Mouse (Mus musculus): ENCODE measurements around the gene Rab4a. TPM values are rescaled to one million over a fixed set of nuclear protein-coding genes. Genes with fewer than 3 reads are reported as not detected.

Gene Rab4a
- 3.0 and 3.9 TPM in 2 replicates for polyA plus RNA-seq (2012; ENCODE audit: insufficient read depth, insufficient read length, missing spikeins)

- Histone ChIP-seq H3K4me3 (ENCODE audit: insufficient read depth, low read depth, low read length) (peak within 1 kb of the TSS; percentile 92), H3K4me1 (ENCODE audit: control insufficient read depth, insufficient read depth, insufficient read length, low read length) (peaks cover 6% of the 10 kb centered on the region)
Measured at GRCm38 (mm10) chr8:123805718-123806373, at the start of gene Rab4a. TSS of gene Rab4a (plus strand) at chr8:123805985.

GRCm38 (mm10) chr8:123756901-123757300 is 48.9 kb upstream of the Rab4a start:
- Histone ChIP-seq H3K4me1 (ENCODE audit: control insufficient read depth, insufficient read depth, insufficient read length, low read length) (peaks cover 2% of the 10 kb centered on the region; the same call in 1 of the 2 replicates), H3K27ac (replicated peaks; ENCODE audit: low read depth, low read length) (no peak overlapping the region)

More at GRCm38 (mm10) chr8:123805718-123806373, at the start of gene Rab4a:
- peak within 1 kb of the TSS; percentile 35 for H3K27ac ChIP-seq (replicated peaks; ENCODE audit: low read depth, low read length)

GRCm38 (mm10) chr8:123758935-123759334 is 46.9 kb upstream of the Rab4a start:
- Histone ChIP-seq H3K4me3 (ENCODE audit: insufficient read depth, low read depth, low read length) (no peak overlapping the region), H3K4me1 (ENCODE audit: control insufficient read depth, insufficient read depth, insufficient read length, low read length) (peaks cover 3% of the 10 kb centered on the region; the same call in 1 of the 2 replicates), H3K27ac (replicated peaks; ENCODE audit: low read depth, low read length) (no peak overlapping the region)

More at GRCm38 (mm10) chr8:123756901-123757300, 48.9 kb upstream of the Rab4a start:
- no peak overlapping the region for H3K4me3 ChIP-seq (ENCODE audit: insufficient read depth, low read depth, low read length)

GRCm38 (mm10) chr8:123759933-123760332 is 45.9 kb upstream of the Rab4a start:
- Histone ChIP-seq H3K27ac (replicated peaks; ENCODE audit: low read depth, low read length) (no peak overlapping the region), H3K4me1 (ENCODE audit: control insufficient read depth, insufficient read depth, insufficient read length, low read length) (peaks cover 3% of the 10 kb centered on the region; the same call in 1 of the 2 replicates), H3K4me3 (ENCODE audit: insufficient read depth, low read depth, low read length) (no peak overlapping the region)

- H3K4me1 ChIP-seq (ENCODE audit: control insufficient read depth, insufficient read depth, insufficient read length, low read length) = peaks cover 3% of the 10 kb centered on the region; the same call in 1 of the 2 replicates
- no peak overlapping the region for H3K4me3 ChIP-seq (ENCODE audit: insufficient read depth, low read depth, low read length)
- H3K27ac ChIP-seq (replicated peaks; ENCODE audit: low read depth, low read length) = no peak overlapping the region
Measured at GRCm38 (mm10) chr8:123760579-123760978, 45.2 kb upstream of the Rab4a start.

- peaks cover 3% of the 10 kb centered on the region; the same call in 1 of the 2 replicates for H3K4me1 ChIP-seq (ENCODE audit: control insufficient read depth, insufficient read depth, insufficient read length, low read length)
- no peak overlapping the region for H3K4me3 ChIP-seq (ENCODE audit: insufficient read depth, low read depth, low read length)
- H3K27ac ChIP-seq (replicated peaks; ENCODE audit: low read depth, low read length) = no peak overlapping the region
Measured at GRCm38 (mm10) chr8:123761266-123761882, 44.4 kb upstream of the Rab4a start.

- Histone ChIP-seq H3K4me3 (ENCODE audit: insufficient read depth, low read depth, low read length) (no peak overlapping the region), H3K4me1 (ENCODE audit: control insufficient read depth, insufficient read depth, insufficient read length, low read length) (peaks cover 3% of the 10 kb centered on the region; the same call in 1 of the 2 replicates), H3K27ac (replicated peaks; ENCODE audit: low read depth, low read length) (no peak overlapping the region)
Measured at GRCm38 (mm10) chr8:123761883-123762270, 43.9 kb upstream of the Rab4a start.

- Histone ChIP-seq H3K4me1 (ENCODE audit: control insufficient read depth, insufficient read depth, insufficient read length, low read length) (peaks cover 3% of the 10 kb centered on the region; the same call in 1 of the 2 replicates), H3K27ac (replicated peaks; ENCODE audit: low read depth, low read length) (no peak overlapping the region), H3K4me3 (ENCODE audit: insufficient read depth, low read depth, low read length) (no peak overlapping the region)
Measured at GRCm38 (mm10) chr8:123763355-123763754, 42.4 kb upstream of the Rab4a start.

- Histone ChIP-seq H3K4me1 (ENCODE audit: control insufficient read depth, insufficient read depth, insufficient read length, low read length) (peaks cover 3% of the 10 kb centered on the region; the same call in 1 of the 2 replicates), H3K27ac (replicated peaks; ENCODE audit: low read depth, low read length) (no peak overlapping the region), H3K4me3 (ENCODE audit: insufficient read depth, low read depth, low read length) (no peak overlapping the region)
Measured at GRCm38 (mm10) chr8:123764671-123765070, 41.1 kb upstream of the Rab4a start.

GRCm38 (mm10) chr8:123766516-123766915 is 39.3 kb upstream of the Rab4a start:
- peaks cover 3% of the 10 kb centered on the region; the same call in 1 of the 2 replicates for H3K4me1 ChIP-seq (ENCODE audit: control insufficient read depth, insufficient read depth, insufficient read length, low read length)

GRCm38 (mm10) chr8:123767874-123768273 is 37.9 kb upstream of the Rab4a start:
- no peak overlapping the region for H3K4me3 ChIP-seq (ENCODE audit: insufficient read depth, low read depth, low read length)
- no peak overlapping the region for H3K27ac ChIP-seq (replicated peaks; ENCODE audit: low read depth, low read length)
- peaks cover 3% of the 10 kb centered on the region; the same call in 1 of the 2 replicates for H3K4me1 ChIP-seq (ENCODE audit: control insufficient read depth, insufficient read depth, insufficient read length, low read length)

More at GRCm38 (mm10) chr8:123766516-123766915, 39.3 kb upstream of the Rab4a start:
- Histone ChIP-seq H3K4me3 (ENCODE audit: insufficient read depth, low read depth, low read length) (no peak overlapping the region), H3K27ac (replicated peaks; ENCODE audit: low read depth, low read length) (no peak overlapping the region)

- H3K4me3 ChIP-seq (ENCODE audit: insufficient read depth, low read depth, low read length) = no peak overlapping the region
- no peak overlapping the region for H3K27ac ChIP-seq (replicated peaks; ENCODE audit: low read depth, low read length)
- H3K4me1 ChIP-seq (ENCODE audit: control insufficient read depth, insufficient read depth, insufficient read length, low read length) = no peaks in the 10 kb centered on the region
Measured at GRCm38 (mm10) chr8:123768492-123769356, 37.1 kb upstream of the Rab4a start.

- Histone ChIP-seq H3K4me1 (ENCODE audit: control insufficient read depth, insufficient read depth, insufficient read length, low read length) (no peaks in the 10 kb centered on the region; the same call in 1 of the 2 replicates), H3K27ac (replicated peaks; ENCODE audit: low read depth, low read length) (no peak overlapping the region), H3K4me3 (ENCODE audit: insufficient read depth, low read depth, low read length) (no peak overlapping the region)
Measured at GRCm38 (mm10) chr8:123773468-123773867, 32.3 kb upstream of the Rab4a start.

- Histone ChIP-seq H3K4me1 (ENCODE audit: control insufficient read depth, insufficient read depth, insufficient read length, low read length) (no peaks in the 10 kb centered on the region; the same call in 1 of the 2 replicates), H3K27ac (replicated peaks; ENCODE audit: low read depth, low read length) (no peak overlapping the region), H3K4me3 (ENCODE audit: insufficient read depth, low read depth, low read length) (no peak overlapping the region)
Measured at GRCm38 (mm10) chr8:123774491-123774890, 31.3 kb upstream of the Rab4a start.

- Histone ChIP-seq H3K4me1 (ENCODE audit: control insufficient read depth, insufficient read depth, insufficient read length, low read length) (no peaks in the 10 kb centered on the region; the same call in 1 of the 2 replicates), H3K4me3 (ENCODE audit: insufficient read depth, low read depth, low read length) (no peak overlapping the region), H3K27ac (replicated peaks; ENCODE audit: low read depth, low read length) (no peak overlapping the region)
Measured at GRCm38 (mm10) chr8:123777319-123777718, 28.5 kb upstream of the Rab4a start.
